Mouse (Mus musculus): Measurements from ENCODE around the gene Krt2. TPM values are rescaled to one million over a fixed set of nuclear protein-coding genes. Genes with fewer than 3 reads are reported as not detected.

Gene Krt2
- polyA plus RNA-seq, 1 experiment, result not detected

- Histone ChIP-seq H3K27ac (ENCODE audit: insufficient read depth, low read length) (no peak overlapping the region), H3K4me3 (replicated peaks; ENCODE audit: insufficient read depth, low read depth, low read length) (no peak overlapping the region), H3K4me1 (ENCODE audit: control insufficient read depth, insufficient read depth, low read length) (no peaks in the 10 kb centered on the region), H3K27me3 (ENCODE audit: control insufficient read depth, insufficient read depth, low read length) (no peaks in the 10 kb centered on the region)
- DNase-seq, result no peak
- TF ChIP-seq POLR2A (IDR thresholded peaks at IDR 0.05; ENCODE audit: borderline replicate concordance, insufficient read depth, low read length) (no peak), CTCF (IDR thresholded peaks at IDR 0.05; ENCODE audit: borderline replicate concordance, insufficient read depth, low read depth, low read length) (no peak)
- WGBS, result 25% methylated on average over 3 of the region's 3 CpGs
These were observed 3.8 kb upstream of the Krt2 start for GRCm38 (mm10) chr15:101821786-101822185.

- H3K4me3 ChIP-seq (replicated peaks; ENCODE audit: insufficient read depth, low read depth, low read length), result no peak overlapping the region
- DNase-seq, result no peak
- H3K27me3 ChIP-seq (ENCODE audit: control insufficient read depth, insufficient read depth, low read length), result no peaks in the 10 kb centered on the region
- no peak overlapping the region for H3K27ac ChIP-seq (ENCODE audit: insufficient read depth, low read length)
- H3K4me1 ChIP-seq (ENCODE audit: control insufficient read depth, insufficient read depth, low read length), result no peaks in the 10 kb centered on the region
- TF ChIP-seq CTCF (IDR thresholded peaks at IDR 0.05; ENCODE audit: borderline replicate concordance, insufficient read depth, low read depth, low read length) (no peak), POLR2A (IDR thresholded peaks at IDR 0.05; ENCODE audit: borderline replicate concordance, insufficient read depth, low read length) (no peak)
- 36% methylated on average over 11 of the region's 11 CpGs for WGBS
These were observed 14.7 kb downstream of the Krt2 start for GRCm38 (mm10) chr15:101803052-101803822.

- 45% methylated on average over 6 of the region's 6 CpGs for WGBS
- H3K27me3 ChIP-seq (ENCODE audit: control insufficient read depth, insufficient read depth, low read length), result no peaks in the 10 kb centered on the region
- no peak within 1 kb of the TSS for H3K27ac ChIP-seq (ENCODE audit: insufficient read depth, low read length)
- H3K4me1 ChIP-seq (ENCODE audit: control insufficient read depth, insufficient read depth, low read length), result no peaks in the 10 kb centered on the region
- no peak for TF ChIP-seq CTCF (IDR thresholded peaks at IDR 0.05; ENCODE audit: borderline replicate concordance, insufficient read depth, low read depth, low read length)
- no peak for TF ChIP-seq POLR2A (IDR thresholded peaks at IDR 0.05; ENCODE audit: borderline replicate concordance, insufficient read depth, low read length)
- DNase-seq, result no peak
- H3K4me3 ChIP-seq (replicated peaks; ENCODE audit: insufficient read depth, low read depth, low read length), result no peak within 1 kb of the TSS
These were observed 15.6 kb downstream of the Krt2 start, which contains the start of gene Krt73 for GRCm38 (mm10) chr15:101802296-101802835. Gene Krt73 (minus strand): TSS chr15:101802346.

GRCm38 (mm10) chr15:101790867-101791266, 27.1 kb downstream of the Krt2 start:
- Histone ChIP-seq H3K4me3 (replicated peaks; ENCODE audit: insufficient read depth, low read depth, low read length) (no peak overlapping the region), H3K27me3 (ENCODE audit: control insufficient read depth, insufficient read depth, low read length) (no peaks in the 10 kb centered on the region; the same call in 1 of the 2 replicates), H3K27ac (ENCODE audit: insufficient read depth, low read length) (no peak overlapping the region), H3K4me1 (ENCODE audit: control insufficient read depth, insufficient read depth, low read length) (no peaks in the 10 kb centered on the region)
- TF ChIP-seq POLR2A (IDR thresholded peaks at IDR 0.05; ENCODE audit: borderline replicate concordance, insufficient read depth, low read length) (no peak), CTCF (IDR thresholded peaks at IDR 0.05; ENCODE audit: borderline replicate concordance, insufficient read depth, low read depth, low read length) (no peak)
- 9% methylated on average over 3 of the region's 3 CpGs for WGBS
- DNase-seq, result no peak

GRCm38 (mm10) chr15:101786360-101786759, 31.6 kb downstream of the Krt2 start, which contains the start of gene Krt72:
Gene Krt72 (minus strand): TSS chr15:101786460.
- 69% methylated on average over 18 of the region's 18 CpGs for WGBS
- Histone ChIP-seq H3K27ac (ENCODE audit: insufficient read depth, low read length) (no peak within 1 kb of the TSS), H3K4me3 (replicated peaks; ENCODE audit: insufficient read depth, low read depth, low read length) (no peak within 1 kb of the TSS), H3K4me1 (ENCODE audit: control insufficient read depth, insufficient read depth, low read length) (no peaks in the 10 kb centered on the region), H3K27me3 (ENCODE audit: control insufficient read depth, insufficient read depth, low read length) (no peaks in the 10 kb centered on the region)
- TF ChIP-seq CTCF (IDR thresholded peaks at IDR 0.05; ENCODE audit: borderline replicate concordance, insufficient read depth, low read depth, low read length) (no peak), POLR2A (IDR thresholded peaks at IDR 0.05; ENCODE audit: borderline replicate concordance, insufficient read depth, low read length) (no peak)
- DNase-seq, result no peak

- TF ChIP-seq POLR2A (IDR thresholded peaks at IDR 0.05; ENCODE audit: borderline replicate concordance, insufficient read depth, low read length), result no peak
- Histone ChIP-seq H3K27ac (ENCODE audit: insufficient read depth, low read length) (no peak overlapping the region), H3K27me3 (ENCODE audit: control insufficient read depth, insufficient read depth, low read length) (no peaks in the 10 kb centered on the region), H3K4me1 (ENCODE audit: control insufficient read depth, insufficient read depth, low read length) (no peaks in the 10 kb centered on the region), H3K4me3 (replicated peaks; ENCODE audit: insufficient read depth, low read depth, low read length) (no peak overlapping the region)
- no peak for DNase-seq
- WGBS, result 65% methylated on average over 10 of the region's 10 CpGs
These were observed 44.5 kb downstream of the Krt2 start for GRCm38 (mm10) chr15:101773420-101773819.

- no peak overlapping the region for H3K4me3 ChIP-seq (replicated peaks; ENCODE audit: insufficient read depth, low read depth, low read length)
- no peaks in the 10 kb centered on the region for H3K4me1 ChIP-seq (ENCODE audit: control insufficient read depth, insufficient read depth, low read length)
- no peaks in the 10 kb centered on the region for H3K27me3 ChIP-seq (ENCODE audit: control insufficient read depth, insufficient read depth, low read length)
- no peak overlapping the region for H3K27ac ChIP-seq (ENCODE audit: insufficient read depth, low read length)
- TF ChIP-seq POLR2A (IDR thresholded peaks at IDR 0.05; ENCODE audit: borderline replicate concordance, insufficient read depth, low read length) (no peak), CTCF (IDR thresholded peaks at IDR 0.05; ENCODE audit: borderline replicate concordance, insufficient read depth, low read depth, low read length) (peak; percentile 93)
- 5% methylated on average over 5 of the region's 5 CpGs for WGBS
- peak; percentile 60 to 83 for DNase-seq
These were observed 45.3 kb downstream of the Krt2 start for GRCm38 (mm10) chr15:101772711-101773081.

Data from cerebellum, adult 2 months (tissue).